Mouse (Mus musculus) CD4-positive, CD25-positive, alpha-beta regulatory T cell, adult 4 months (primary cell): ENCODE results near the gene Ttc7b. TPM values are rescaled to one million over a fixed set of nuclear protein-coding genes. Genes with fewer than 3 reads are reported as not detected.

Experiments
- ATAC-seq: one replicate; pipeline ENCODE4 v1.8.0; 2017
- polyA plus RNA-seq, 2 experiments: library from polyadenylated mRNA; unstranded; fragments of 100-300 nt; shearing (Covaris generic); gene quantifications; one replicate each; pipeline ENCODE4 v1.2.1; 2017

The Ttc7b gene
- polyA plus RNA-seq, 2 experiments from 2014 or later, result 3.4 to 5.1 TPM

GRCm38 (mm10) chr12:100408143-100408542 lies 112.5 kb downstream of the Ttc7b start:
- no peak for ATAC-seq

DNA sequence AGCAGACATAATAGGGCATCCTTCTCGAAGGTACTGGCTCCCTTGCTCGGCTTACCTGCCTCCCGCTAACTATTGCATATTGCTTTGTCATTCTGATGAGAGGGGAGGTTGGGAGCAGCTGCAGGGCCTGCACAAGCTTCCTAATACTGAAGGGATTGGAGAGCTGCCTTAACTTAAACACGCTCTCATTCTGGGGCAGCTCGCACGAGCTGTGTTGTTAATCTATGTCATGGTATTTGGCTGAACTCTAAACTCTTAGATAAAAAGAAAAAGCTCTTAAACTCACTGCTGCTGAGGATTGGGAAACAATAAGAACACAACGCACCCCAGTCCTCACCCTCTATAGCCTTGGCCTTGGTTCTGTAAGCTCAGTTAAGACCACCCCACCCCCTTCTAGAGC lies 113.3 kb downstream of the Ttc7b start:
- ATAC-seq, result no peak

DNA sequence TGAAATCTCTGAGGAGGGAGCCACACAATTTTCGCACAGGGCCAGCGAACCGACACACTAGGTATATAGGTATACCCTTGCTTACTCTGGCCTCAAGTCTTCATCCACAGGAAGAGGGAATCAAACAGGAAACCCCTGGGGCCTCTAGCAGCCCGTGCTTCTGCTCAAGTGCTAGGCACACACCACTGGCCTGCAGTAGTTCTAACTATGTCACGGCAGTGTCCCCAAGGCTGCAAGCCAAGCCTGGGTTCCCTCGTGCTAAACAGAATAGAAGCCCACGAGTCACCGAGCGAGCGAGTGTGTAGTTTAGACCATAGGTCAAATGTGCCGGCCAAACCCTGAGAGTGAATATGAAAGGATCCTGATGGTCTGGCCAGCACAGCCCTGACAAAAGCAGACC lies 114.5 kb downstream of the Ttc7b start:
- no peak for ATAC-seq

DNA sequence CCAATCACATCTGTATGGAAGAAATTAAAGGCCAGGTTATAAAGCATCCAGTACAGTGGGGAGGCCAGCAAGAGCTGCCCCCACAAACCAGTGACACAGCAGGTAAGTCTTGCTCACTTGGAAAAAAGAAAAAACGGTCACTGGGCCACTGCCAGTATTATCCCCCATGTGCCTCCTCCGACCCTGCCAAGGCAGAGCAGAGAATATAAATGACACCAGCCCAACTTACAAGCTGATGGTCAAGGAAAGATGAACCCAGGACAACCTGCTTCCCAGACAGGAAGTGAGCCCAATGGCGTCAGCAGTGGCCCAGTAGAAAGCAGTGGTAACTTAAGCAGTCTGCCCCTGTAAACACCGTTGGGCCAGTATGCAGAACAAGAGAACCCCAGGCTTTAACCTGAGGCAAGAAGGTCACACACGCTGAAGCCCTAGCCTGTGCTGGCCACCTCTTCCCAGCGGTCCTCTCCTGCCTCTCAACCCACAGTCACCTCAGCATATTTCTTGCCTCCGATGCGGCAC lies 115.1 kb downstream of the Ttc7b start:
- no peak for ATAC-seq

- no peak for ATAC-seq
Measured at GRCm38 (mm10) chr12:100404430-100404829, 116.2 kb downstream of the Ttc7b start.

- ATAC-seq, result no peak
Measured at GRCm38 (mm10) chr12:100403005-100403324, 117.7 kb downstream of the Ttc7b start.

GRCm38 (mm10) chr12:100402296-100403004 lies 118.2 kb downstream of the Ttc7b start:
- no peak for ATAC-seq

- ATAC-seq, result no peak
Measured at GRCm38 (mm10) chr12:100400119-100400518, 120.5 kb downstream of the Ttc7b start.

DNA sequence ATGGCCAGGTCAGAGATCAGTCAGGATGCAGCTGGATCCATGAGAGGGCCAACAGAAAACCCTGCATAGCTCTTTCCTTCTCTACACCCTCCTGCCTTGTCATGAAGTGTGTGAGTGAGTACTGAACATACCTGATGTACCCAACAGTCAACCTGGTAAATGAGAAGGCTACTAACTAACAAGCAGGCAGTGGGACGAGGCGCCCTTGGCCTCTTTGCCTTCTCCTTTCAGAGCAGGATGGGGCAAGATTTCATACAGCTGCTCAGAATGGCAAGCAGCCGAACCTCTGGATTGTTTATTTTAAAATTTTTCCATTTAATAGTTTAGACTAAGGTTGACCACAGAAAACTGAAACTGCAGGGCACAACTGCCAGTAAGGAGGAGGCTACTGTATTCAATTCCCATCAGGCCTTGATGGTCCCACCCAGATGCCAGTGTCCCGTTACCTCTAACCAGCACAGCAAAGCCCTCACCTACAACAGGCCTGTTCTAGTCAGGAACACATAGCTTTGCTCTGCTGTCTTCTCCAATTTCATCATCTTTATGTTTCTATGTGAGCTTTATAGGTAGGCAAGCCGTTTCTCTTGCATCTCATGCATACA lies 121.4 kb downstream of the Ttc7b start:
- no peak for ATAC-seq

DNA sequence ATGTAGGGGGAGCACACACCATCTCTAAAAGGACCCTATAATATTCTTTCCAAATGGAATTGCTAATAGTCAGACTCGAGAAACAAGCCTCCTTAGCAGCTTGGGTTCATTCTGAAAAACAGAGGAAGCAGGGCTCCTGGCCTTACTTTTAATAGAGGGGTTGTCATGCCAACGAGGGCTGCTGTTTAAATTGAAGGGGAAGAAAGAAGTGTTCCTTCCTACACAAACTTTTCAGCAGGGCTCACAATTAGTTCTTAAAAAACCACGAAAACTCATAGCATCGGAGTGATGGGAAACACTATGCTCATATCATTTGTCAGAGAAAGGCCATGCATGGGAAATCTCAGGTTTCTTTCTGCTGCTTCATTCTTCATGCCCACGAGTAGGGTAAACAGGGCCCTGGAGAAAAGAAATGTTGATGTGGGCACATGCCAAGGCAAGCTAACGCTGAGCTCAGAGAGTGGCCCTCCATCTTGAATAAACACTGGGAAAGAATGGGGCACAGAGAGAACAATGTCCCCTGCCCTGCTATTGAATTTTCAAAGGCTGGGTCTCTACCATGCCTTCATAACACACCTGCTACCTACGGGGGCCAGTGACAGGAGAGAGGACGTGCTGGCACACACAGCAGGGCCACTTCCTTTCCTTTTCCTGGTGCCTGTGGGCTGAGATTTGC lies 122.2 kb downstream of the Ttc7b start:
- ATAC-seq, result no peak

- no peak for ATAC-seq
Measured at GRCm38 (mm10) chr12:100397432-100398146, 123.0 kb downstream of the Ttc7b start.

DNA sequence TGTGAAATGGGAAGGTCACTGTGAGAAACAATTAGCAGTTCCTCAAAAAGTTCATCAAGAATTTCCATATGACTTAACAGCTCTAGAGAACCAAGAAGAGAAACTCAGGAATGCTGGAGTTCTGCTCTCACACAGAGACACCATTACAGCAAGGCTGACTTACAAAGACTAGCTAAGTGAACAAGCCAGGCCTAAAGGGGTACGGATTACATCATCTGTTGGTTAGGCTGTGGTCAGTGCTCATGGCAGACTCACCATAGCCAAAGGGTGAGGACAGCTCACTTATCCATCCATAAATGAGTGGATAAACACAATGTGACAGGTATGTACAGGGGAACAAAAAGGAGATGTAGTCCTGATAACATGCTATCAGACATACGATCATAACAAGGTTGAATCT lies 123.8 kb downstream of the Ttc7b start:
- ATAC-seq, result no peak

DNA sequence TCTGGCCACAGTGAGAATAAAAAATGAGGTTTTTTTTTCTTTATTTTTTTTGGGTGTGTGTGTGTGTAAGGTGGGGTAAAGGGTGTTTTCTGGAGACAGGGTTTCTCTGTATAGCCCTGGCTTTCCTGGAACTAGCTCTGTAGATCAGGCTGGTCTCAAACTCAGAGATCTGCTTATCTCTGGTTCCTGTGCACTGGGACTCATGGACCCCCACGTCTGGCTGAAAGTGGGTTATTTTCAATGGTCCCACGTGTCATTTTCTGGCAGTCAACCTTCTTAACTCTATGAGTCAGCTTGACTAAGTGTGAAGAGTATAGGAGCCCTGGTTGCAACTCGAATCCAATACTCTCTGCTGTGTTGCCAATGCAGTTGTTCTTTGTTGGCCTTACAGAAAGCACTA lies 127.1 kb downstream of the Ttc7b start:
- ATAC-seq, result no peak

DNA sequence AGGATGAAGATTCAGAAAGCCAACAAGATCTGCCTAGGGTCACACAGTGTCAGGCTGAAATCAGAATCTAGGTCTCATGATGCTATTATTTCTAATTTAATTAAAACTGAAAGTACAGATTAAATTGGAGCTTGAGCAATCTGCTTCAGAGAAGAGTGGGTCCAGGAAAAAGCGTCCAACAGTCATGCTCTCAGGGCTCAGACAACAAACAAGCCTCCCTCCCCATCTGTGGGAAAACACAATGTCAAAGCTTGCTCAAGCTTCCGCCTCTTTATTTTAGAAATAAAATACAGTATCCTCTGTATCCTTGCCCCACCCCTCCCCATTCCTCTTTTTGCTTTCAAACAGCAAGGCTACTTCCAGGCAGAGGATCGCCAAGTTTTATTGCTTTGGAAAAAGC lies 127.5 kb downstream of the Ttc7b start:
- ATAC-seq, result no peak

GRCm38 (mm10) chr12:100392466-100392865 lies 128.2 kb downstream of the Ttc7b start:
- ATAC-seq, result no peak

GRCm38 (mm10) chr12:100391890-100392289 lies 128.7 kb downstream of the Ttc7b start:
- no peak for ATAC-seq

DNA sequence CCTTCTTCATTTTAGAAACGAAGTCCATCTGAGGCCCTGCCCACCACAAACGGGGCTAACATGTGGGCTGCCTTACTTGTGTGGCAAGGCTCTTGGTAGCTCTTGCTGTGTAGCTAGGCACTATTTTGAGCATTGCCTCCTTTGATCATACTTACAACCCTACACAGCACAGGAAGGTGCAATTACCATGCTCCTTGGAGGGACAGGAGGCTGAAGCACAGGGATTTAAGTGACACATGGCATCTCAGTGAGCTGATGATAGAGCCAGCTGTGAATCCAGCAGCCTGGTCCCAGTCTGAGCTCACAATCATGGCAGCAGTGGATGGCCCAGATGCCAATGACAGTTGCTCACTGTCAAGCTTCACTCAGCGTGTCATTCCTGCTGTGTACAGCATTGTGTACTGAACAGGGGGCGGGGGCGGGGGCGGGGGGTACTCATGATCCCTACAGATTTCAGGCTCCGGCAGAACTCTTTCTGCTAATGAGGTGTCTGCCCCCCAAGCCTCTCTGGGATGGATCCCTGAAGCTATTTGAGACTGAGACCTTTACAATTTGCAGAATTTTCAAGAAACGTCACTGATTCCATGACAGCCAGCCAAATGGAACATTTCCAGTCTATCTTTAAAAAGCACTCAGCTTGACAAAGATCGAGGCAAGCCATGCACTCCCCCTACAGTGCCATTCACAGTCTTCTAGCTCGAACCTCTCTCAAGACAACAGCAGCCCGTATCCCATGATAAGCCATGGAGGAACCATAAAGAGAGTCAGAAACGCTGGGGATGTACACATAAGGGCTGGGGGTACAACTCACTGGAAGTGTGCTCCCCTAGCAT lies 130.5 kb downstream of the Ttc7b start:
- ATAC-seq, result no peak

DNA sequence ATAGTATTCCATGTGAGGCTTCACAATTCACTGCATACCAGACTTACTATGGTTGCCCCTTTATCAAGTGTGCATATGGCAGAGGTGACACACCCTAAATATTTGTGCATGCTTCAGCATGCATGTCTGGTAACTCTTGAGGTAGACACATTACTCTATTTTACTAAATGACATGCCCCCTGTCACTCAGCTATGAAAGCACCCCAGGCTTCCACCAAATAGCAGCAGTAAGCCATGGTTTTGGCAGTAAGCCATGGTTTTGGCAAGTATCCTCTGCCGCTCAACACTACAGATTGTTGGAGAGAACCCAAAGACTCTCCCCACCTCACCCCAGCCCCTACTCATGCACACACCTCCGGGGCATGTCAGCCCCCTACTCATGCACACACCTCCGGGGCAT lies 134.4 kb downstream of the Ttc7b start:
- ATAC-seq, result no peak

GRCm38 (mm10) chr12:100382526-100382925 lies 138.1 kb downstream of the Ttc7b start:
- no peak for ATAC-seq

DNA sequence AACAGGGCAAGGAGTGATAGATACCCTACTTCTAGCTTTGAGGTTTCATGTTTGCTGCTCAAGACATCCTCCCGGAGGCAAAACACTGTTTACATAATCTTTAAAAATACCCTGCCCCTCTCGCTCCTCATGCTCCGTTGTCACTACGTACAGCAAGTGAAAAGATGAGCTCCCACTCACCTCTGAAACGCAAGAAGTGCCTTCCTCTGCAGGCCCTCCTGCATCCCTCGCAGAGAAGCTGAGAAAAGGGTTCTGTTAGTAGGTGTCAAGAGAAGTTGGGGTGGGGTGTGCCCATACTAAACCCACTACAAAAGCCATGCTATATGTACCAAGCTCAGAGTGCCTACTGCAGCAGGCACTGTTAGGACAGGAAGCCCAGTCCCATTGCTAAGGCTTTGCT lies 138.7 kb downstream of the Ttc7b start:
- no peak for ATAC-seq

DNA sequence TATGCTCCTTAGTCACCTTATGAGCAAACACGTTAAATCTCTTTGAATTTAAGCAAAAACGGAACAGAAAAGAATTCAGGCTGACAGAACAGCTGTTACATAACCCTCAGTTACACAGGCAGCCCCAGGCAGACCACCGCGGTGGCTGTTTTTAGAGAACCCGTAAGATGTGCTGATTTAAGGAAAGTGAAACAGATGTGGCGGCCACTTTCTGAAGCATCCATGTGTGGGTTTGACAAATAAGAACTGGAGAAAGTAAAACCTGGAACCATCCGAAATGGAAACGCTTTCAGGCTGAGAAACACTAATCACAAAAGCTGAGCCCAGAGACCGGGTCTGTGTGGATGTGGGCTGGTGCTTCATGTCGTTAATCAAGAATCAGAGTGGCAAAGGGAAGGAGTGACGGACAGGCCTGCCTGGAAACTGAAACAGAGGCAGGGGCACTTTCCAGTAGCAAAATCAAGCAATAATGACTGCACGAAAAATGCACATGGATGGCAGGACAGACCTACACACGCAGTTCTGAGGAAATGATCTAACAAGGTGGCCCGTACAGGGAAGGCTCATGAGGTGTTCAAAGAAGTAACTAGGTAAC lies 139.8 kb downstream of the Ttc7b start:
- no peak for ATAC-seq

DNA sequence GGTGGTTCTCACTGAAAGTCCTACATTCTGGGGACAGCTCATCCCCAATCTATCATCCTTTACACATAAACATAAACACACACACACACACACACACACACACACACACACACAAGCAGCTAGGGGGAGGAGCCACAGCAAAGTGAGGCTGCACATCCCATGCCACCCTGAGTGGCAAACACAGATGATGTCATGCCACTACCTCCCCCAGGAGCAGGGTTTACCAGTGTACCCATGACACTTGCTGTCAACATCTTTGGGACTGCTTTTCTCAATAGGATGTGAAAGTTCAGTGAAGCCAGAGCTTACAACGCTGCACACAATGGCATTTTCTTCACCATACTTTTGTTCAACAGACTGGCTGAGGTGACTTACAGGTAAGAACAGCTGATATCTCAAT lies 140.8 kb downstream of the Ttc7b start:
- no peak for ATAC-seq
